Mouse (Mus musculus) splenic B cell, adult 2 months (primary cell): ENCODE data around the gene Adam12.

Experiments used
- DNase-seq: peaks from one replicate; pipeline ENCODE4 v3.0.0-alpha.2; 2011; ENCODE audit warnings: low read depth, low spot score
- H3K27me3 ChIP-seq: 2 replicates; pipeline ENCODE4 v1.6.1; 2012; ENCODE audit warnings: mild to moderate bottlenecking, low read length, moderate library complexity, mixed read lengths; ENCODE audit not compliant: control insufficient read depth, poor library complexity, insufficient read depth, severe bottlenecking
- H3K36me3 ChIP-seq: 2 replicates; pipeline ENCODE4 v1.6.1; 2012; ENCODE audit warnings: mild to moderate bottlenecking, low read length, moderate library complexity, mixed read lengths; ENCODE audit not compliant: control insufficient read depth, poor library complexity, insufficient read depth, severe bottlenecking

The Adam12 gene

DNA sequence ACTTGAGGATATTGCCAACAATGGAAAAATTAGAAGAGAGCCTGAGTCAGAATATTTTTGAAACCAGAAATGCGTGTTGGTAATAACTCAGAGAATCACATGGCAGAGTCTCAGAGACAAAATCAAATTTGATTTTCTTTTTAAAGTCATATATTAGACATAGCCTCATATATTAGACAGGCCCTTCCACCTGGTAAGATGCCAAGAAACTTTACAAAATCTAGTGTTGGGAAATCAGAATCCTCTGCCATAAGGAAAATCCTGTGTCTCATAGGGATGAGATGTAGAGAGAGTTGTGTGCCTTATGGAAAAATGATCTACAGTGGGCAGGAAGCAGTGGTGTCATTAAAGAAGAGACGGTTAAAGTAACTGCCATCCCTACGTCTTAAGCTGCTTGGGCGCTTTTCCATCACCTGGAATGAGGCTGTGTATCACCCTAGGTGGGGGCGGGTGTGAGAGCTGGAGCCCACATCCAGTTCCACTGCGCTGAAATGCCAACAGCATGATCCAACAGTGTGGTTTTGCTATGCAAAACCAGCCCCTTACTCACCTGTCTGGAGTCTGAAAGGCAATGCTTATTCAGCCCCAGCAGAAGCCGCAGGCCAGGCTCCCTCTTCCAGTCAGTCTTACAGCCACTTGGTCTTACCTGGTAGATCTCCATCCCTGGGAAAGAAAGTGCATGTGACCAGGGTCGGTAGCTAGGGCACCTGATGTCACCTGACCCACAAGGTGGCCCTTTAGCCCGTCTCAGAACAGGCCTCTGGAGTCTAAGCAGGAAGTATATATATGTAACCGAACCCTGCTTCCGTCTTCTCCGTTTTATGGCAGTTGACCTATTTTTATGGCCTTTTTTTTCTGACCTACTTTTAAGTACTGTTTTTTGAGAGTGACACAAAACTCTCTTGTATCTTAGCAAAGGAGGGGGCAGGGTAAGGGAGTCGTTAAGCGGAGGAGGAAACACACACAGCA lies at the start of gene Adam12:
Adam12 (minus strand) TSS at position 769 of the 969 bp plus-strand sequence.
- Histone ChIP-seq H3K27me3 (no peaks in the 10 kb centered on the region; the same call in 1 of the 2 replicates), H3K36me3 (no peaks in the 10 kb centered on the region)

DNA sequence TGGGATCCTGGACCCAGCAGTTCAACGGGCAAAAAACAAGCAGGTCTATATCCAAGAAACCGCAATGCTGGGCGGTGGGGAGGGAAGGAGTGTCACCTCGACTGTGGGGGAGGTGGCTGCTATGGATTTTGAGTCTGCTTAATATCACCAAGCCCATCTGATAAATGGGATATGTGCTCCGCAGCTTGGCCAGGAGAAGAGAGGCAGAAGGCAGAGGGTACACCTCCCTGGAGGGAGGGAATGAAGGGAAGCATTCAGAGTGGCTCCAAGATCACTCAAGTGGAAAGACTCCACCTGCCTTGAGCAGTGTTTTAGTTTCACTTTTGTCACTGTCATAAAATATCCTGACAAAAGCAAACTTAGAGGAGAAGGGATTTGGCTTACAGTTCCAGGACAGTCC lies 41.0 kb upstream of the Adam12 start:
- no peak for DNase-seq
- H3K36me3 ChIP-seq, result no peaks in the 10 kb centered on the region
- no peaks in the 10 kb centered on the region for H3K27me3 ChIP-seq

More for the DNA sequence above, at the start of gene Adam12:
- no peak for DNase-seq

DNA sequence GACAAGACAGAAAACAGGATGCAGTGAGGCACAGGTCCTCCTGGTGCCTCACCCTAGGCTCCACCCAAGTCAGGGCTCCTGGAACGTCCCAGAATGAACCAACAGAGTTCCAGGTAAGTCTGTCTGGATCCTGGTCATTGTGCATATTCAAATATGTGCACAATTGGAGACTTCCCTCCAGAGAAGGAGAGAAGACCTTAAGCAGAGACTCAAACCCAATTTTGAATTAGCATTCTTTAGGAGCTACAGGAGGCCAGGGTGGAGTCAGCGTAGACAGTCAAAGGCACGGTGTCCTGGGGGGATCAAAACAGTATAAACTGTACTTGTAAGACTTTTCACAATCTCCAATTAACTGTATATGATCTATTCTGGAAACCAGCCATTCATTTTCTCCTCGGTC lies 40.5 kb upstream of the Adam12 start:
- no peak for DNase-seq
- Histone ChIP-seq H3K27me3 (no peaks in the 10 kb centered on the region), H3K36me3 (no peaks in the 10 kb centered on the region)

DNA sequence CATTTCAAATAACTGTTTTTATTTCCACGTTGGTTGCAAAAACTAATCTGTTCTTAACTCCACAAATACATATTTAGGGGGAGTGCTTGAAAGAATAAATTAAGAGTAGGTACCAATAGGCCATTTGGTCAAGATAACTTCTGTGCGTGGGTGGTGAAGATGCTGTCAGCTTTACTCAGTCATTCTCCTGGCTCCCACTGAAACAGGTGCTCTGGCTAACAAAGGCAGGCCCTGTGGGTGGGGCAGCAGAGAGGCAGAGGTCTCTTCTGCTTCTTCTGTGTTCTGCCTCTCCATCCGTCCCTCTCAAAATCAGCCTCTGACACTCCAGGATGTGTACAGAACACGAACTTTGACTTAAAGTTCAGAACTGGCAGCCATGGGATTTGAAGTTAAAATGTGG lies 33.8 kb upstream of the Adam12 start:
- Histone ChIP-seq H3K27me3 (no peaks in the 10 kb centered on the region), H3K36me3 (no peaks in the 10 kb centered on the region)
- no peak for DNase-seq

DNA sequence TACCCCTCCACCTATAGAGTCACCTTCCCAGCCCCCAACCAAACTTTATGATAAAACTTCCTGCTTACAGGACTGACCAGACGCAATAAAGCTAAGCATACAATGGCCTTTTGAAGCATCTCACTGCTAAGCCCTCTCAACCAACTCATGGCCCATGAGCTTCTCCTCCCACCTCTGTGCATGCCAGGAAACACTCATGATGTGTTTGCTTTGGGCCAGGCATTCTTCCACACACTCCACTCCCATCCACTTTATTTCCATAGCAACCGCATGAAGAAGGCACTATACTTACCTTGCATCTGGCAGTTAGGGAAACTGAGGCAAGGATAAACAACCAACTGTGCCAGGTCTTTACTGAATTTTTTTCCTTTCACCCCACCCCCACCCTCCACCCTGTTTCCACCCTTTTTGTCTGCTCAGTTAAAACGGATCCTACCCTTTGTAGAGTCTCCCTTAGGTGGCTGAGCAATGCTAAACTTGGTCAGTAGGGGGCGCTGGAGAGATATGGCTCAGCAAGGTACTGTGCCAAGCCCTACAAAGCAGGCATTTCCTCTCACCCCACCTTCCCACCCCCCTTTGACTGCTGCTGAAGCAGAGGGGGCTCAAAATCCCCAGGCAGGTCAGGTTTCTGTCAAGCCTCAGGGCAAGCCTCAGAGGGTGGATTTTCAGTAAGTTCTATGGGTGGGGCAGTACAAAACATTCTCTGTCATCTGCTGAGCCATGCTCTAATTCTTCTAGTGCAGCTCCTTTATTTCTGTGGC lies 31.4 kb upstream of the Adam12 start:
- H3K27me3 ChIP-seq, result no peaks in the 10 kb centered on the region
- H3K36me3 ChIP-seq, result no peaks in the 10 kb centered on the region
- DNase-seq, result peak; percentile 6

DNA sequence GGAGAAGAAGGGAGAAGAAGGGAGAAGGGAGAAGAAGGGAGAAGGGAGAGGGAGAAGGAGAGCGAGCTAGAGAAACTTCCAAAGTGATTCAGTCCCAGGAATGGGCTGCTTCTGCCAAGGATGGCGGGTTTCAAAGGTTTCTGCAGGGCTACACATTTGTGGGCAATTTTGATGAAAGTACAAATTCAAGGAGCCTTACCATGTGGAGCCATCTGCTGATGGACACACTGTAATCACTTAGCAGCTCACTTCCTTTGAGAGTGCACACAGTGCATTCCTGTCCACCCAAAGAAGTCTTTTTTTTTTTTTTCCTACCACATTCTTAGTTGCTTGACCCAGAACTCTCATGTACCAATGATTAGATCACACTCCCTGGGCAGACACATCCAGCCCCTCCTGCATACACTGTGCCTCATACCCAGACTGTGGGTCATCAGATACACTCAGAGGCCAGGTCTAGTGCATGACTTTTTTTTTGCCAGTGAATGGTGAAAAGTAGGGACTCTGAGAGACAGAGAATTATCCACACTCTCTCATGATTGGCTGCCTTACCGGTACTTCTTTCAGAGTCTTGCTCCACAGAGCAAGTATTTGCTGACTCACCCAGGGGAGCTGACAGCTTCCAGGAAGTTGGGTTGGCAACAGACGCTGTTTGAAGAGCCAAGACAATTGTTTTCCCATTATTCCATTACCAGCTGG lies 29.2 kb upstream of the Adam12 start:
- Histone ChIP-seq H3K27me3 (no peaks in the 10 kb centered on the region), H3K36me3 (no peaks in the 10 kb centered on the region)
- no peak for DNase-seq

DNA sequence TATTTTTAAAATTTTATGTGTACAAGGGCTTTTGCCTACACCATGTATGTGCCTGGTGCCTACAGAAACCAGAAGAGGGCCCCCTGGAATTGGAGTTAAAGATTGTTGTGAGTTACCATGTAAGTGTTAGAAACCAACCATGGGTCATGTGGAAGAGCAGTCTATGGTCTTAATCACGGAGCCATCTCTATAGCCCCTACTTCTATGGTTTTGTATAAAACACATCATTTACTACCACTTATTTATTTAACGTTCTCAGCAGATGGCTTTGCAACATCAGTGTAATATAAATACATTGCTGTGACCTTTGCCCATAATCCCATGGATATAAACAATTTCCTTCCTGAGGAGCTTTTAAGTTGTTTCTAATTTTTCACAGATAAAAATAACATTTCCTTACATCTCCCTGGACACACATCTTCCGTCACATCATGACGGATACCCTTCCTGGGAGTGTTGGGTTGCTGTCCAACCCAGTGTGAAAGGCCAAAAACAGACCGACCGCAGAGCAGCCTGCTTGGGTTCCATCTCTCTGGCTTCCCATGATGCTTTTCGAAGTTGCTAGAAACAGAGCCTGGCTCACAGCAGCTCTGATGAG lies 18.4 kb upstream of the Adam12 start:
- Histone ChIP-seq H3K36me3 (no peaks in the 10 kb centered on the region), H3K27me3 (no peaks in the 10 kb centered on the region; the same call in 1 of the 2 replicates)
- no peak for DNase-seq

DNA sequence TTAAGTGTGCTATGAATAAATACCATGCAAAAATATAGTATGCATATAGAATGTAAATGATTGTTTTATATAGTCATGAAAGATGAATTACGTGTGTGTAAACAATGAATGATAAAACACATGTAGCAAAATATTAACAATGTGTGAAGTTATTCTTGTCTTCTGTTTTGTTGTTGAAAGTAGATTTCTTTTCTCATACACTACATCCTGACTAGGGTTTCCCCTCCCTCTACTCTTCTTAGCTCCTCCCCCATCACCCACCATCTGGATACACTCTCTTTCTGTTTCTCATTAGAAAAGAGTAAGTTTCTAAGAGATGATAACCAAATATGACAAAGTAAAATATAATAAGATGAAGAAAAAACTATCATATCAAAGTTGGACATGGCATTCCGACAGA lies 16.1 kb upstream of the Adam12 start:
- no peak for DNase-seq
- H3K36me3 ChIP-seq, result no peaks in the 10 kb centered on the region
- H3K27me3 ChIP-seq, result no peaks in the 10 kb centered on the region; the same call in 1 of the 2 replicates

DNA sequence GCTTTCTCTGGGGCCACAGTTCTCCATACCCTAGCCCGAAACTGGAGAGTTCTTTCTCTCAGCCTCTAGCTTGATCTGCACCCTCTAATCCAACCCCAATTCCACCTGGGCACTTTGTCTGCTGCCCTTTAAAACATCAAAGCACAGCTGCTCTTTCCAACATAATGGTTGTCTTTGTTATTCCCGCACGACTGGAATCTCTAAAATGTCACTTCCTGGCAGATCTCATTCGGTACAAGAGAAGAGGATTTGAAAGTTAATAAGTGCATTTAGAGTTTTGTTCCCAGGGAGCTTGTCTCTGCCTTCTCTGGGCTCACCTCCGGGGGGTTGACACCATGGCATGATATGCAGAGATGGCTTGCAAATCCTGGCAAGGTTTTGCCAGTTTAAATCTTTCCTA lies 14.7 kb upstream of the Adam12 start:
- no peak for DNase-seq
- H3K27me3 ChIP-seq, result no peaks in the 10 kb centered on the region
- H3K36me3 ChIP-seq, result no peaks in the 10 kb centered on the region

DNA sequence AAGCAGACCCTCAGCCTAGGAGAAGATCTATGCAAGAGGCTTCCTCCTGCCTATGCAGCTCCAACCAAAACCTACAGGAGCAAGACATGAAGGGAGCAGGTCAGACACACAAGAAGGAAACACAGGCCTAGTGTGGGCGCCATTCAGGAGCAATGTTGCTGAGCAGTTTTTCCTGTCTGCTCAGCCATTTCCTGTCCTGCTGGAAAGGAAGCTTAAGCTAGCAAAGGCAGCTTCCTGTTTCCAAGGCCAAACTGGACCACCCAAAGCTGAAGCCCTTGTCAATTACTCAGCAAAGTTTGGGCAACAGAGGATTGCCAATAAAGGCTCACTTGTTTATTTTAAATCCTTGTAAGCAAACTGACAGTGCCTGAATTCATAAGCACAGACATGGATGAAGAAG lies 10.8 kb upstream of the Adam12 start:
- no peak for DNase-seq
- H3K36me3 ChIP-seq, result no peaks in the 10 kb centered on the region
- H3K27me3 ChIP-seq, result no peaks in the 10 kb centered on the region

DNA sequence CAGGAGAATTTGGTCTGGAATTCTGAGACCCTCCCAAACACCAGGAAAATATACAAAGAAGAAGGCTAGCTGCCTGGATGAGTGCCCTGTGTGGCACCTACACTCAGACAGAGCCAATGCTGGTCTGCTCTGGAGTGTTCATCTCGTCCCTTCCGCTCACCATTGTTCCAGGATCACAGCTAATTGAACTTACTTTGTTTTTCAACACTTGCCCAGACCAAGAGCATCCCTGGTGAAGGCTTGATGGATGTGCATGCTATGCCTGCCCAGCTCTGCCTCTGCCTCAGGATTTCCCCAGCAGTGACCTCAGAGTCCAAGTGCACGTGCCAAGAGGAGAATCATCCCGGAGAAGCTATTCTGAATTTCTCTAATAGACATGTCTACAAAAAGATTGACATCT lies 9.3 kb upstream of the Adam12 start:
- Histone ChIP-seq H3K36me3 (no peaks in the 10 kb centered on the region), H3K27me3 (no peaks in the 10 kb centered on the region)
- no peak for DNase-seq

DNA sequence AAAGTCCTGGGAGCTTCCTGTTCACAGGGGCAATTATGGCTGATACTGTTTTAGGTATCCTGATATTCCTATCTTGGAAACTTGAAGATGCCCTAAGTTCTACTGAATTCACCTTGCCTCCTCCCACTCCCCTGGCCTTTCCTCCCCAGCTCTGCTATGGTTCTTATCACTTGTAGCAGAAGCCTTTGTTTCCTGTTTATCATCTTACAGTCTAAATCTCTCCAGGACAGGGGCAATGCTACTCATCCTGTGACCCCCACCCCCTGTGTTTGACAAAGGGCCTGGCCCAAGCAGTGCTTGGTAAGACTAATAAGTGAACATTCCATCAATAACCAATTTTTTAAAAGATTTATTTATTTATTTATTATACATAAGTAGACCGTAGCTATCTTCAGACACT lies 8.6 kb upstream of the Adam12 start:
- no peaks in the 10 kb centered on the region for H3K36me3 ChIP-seq
- no peaks in the 10 kb centered on the region for H3K27me3 ChIP-seq
- no peak for DNase-seq

DNA sequence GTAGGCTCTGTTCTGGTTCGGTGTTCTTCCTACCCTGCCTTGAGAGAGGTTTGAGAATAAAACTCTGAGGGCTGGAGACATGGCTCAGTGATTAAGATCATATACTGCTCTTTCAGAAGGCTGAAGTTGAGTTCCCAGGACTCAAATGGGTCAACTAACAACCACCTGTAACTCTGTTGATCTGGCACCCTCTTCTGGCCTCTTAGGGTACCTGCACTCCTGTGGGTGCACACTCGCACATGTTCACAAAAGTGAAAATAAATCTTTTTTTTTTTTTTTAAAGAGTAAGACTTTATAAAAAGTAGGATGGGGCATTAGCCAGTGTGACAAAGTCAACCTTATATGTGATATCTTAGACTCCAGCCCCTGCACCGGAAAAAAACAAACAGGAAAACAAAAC lies 6.9 kb upstream of the Adam12 start:
- Histone ChIP-seq H3K27me3 (no peaks in the 10 kb centered on the region), H3K36me3 (no peaks in the 10 kb centered on the region)
- no peak for DNase-seq

DNA sequence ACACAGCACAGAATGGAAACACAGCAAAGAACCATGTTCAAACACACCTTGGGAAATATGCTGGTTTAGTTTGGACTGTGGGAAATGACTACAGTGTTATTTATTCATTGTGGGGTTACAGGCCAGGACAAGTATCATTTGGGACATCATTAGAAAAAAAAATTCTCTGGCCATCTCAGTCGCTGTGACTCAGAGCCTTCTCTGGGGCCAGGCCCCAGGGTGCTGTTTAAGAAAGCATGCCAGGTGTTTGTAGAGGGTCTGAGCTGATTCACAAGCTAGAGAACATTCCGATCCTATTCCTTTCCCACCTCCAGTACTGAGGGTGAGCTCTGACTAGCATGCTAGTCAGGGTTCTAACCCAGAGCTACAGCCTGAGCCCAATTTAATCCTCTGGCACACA lies 5.4 kb upstream of the Adam12 start:
- H3K27me3 ChIP-seq, result no peaks in the 10 kb centered on the region; the same call in 1 of the 2 replicates
- no peak for DNase-seq
- H3K36me3 ChIP-seq, result no peaks in the 10 kb centered on the region
